Mouse (Mus musculus): Measurements from ENCODE around the gene Actr5. TPM values are rescaled to one million over a fixed set of nuclear protein-coding genes. Genes with fewer than 3 reads are reported as not detected.

The Actr5 gene
- polyA plus RNA-seq, 1 experiment from 2014 or later, result 13.0 TPM

- H3K9ac ChIP-seq (ENCODE audit: low read length), result peak overlapping the region; percentile 29
- H3K4me1 ChIP-seq (replicated peaks; ENCODE audit: control insufficient read depth, insufficient read depth, low read length), result peaks cover 14% of the 10 kb centered on the region
- H3K4me2 ChIP-seq (ENCODE audit: low read length), result peak overlapping the region; percentile 75
- peaks cover 56% of the 10 kb centered on the region for H3K27me3 ChIP-seq (replicated peaks; ENCODE audit: control insufficient read depth, insufficient read depth, low read length)
- DNase-seq (ENCODE audit: low spot score) (peak; percentile 75), ATAC-seq (replicated peaks; ENCODE audit: low FRiP score, low TSS enrichment, low read depth) (peak; percentile 42)
- H3K4me3 ChIP-seq (ENCODE audit: low read depth, low read length), result peak overlapping the region; percentile 40
- no peak overlapping the region for H3K27ac ChIP-seq (ENCODE audit: low read depth)
- WGBS, result under 1% methylated on average over 53 of the region's 54 CpGs
- H3K9me3 ChIP-seq (ENCODE audit: control insufficient read depth, low read length), result no peaks in the 10 kb centered on the region
- no peaks in the 10 kb centered on the region for H3K36me3 ChIP-seq (ENCODE audit: control insufficient read depth, insufficient read depth, low read length)
Measured at GRCm38 (mm10) chr2:158667671-158668432, 43.2 kb downstream of the Actr5 start.

GRCm38 (mm10) chr2:158668433-158669010, 43.8 kb downstream of the Actr5 start:
- Histone ChIP-seq H3K27me3 (replicated peaks; ENCODE audit: control insufficient read depth, insufficient read depth, low read length) (peaks cover 56% of the 10 kb centered on the region), H3K4me2 (ENCODE audit: low read length) (peak overlapping the region; percentile 75), H3K9ac (ENCODE audit: low read length) (no peak overlapping the region), H3K4me3 (ENCODE audit: low read depth, low read length) (peak overlapping the region; percentile 40), H3K9me3 (ENCODE audit: control insufficient read depth, low read length) (no peaks in the 10 kb centered on the region), H3K36me3 (ENCODE audit: control insufficient read depth, insufficient read depth, low read length) (no peaks in the 10 kb centered on the region), H3K4me1 (replicated peaks; ENCODE audit: control insufficient read depth, insufficient read depth, low read length) (peaks cover 20% of the 10 kb centered on the region), H3K27ac (ENCODE audit: low read depth) (no peak overlapping the region)
- 14% methylated on average over 21 of the region's 23 CpGs for WGBS
- DNase-seq (ENCODE audit: low spot score) (no peak), ATAC-seq (replicated peaks; ENCODE audit: low FRiP score, low TSS enrichment, low read depth) (0 out of 2 replicates have a peak, but pooled peaks have one; percentile 13)

GRCm38 (mm10) chr2:158669199-158670195, 44.8 kb downstream of the Actr5 start:
- 55% methylated on average over 13 of the region's 13 CpGs for WGBS
- ATAC-seq (replicated peaks; ENCODE audit: low FRiP score, low TSS enrichment, low read depth), result no peak
- H3K36me3 ChIP-seq (ENCODE audit: control insufficient read depth, insufficient read depth, low read length), result no peaks in the 10 kb centered on the region
- no peak overlapping the region for H3K9ac ChIP-seq (ENCODE audit: low read length)
- H3K4me3 ChIP-seq (ENCODE audit: low read depth, low read length), result no peak overlapping the region
- peaks cover 20% of the 10 kb centered on the region for H3K4me1 ChIP-seq (replicated peaks; ENCODE audit: control insufficient read depth, insufficient read depth, low read length)
- peak overlapping the region; percentile 75; the same call in 1 of the 2 replicates for H3K4me2 ChIP-seq (ENCODE audit: low read length)
- H3K9me3 ChIP-seq (ENCODE audit: control insufficient read depth, low read length), result no peaks in the 10 kb centered on the region
- H3K27me3 ChIP-seq (replicated peaks; ENCODE audit: control insufficient read depth, insufficient read depth, low read length), result peaks cover 56% of the 10 kb centered on the region
- H3K27ac ChIP-seq (ENCODE audit: low read depth), result no peak overlapping the region
- no peak for DNase-seq (ENCODE audit: low spot score)

GRCm38 (mm10) chr2:158670571-158670970, 45.9 kb downstream of the Actr5 start:
- peaks cover 20% of the 10 kb centered on the region for H3K4me1 ChIP-seq (replicated peaks; ENCODE audit: control insufficient read depth, insufficient read depth, low read length)
- H3K36me3 ChIP-seq (ENCODE audit: control insufficient read depth, insufficient read depth, low read length), result no peaks in the 10 kb centered on the region
- H3K27ac ChIP-seq (ENCODE audit: low read depth), result no peak overlapping the region
- ATAC-seq (replicated peaks; ENCODE audit: low FRiP score, low TSS enrichment, low read depth) (no peak), DNase-seq (ENCODE audit: low spot score) (no peak)
- no peak overlapping the region for H3K4me2 ChIP-seq (ENCODE audit: low read length)
- 50% methylated on average over 10 of the region's 10 CpGs for WGBS
- no peak overlapping the region for H3K9ac ChIP-seq (ENCODE audit: low read length)
- H3K4me3 ChIP-seq (ENCODE audit: low read depth, low read length), result no peak overlapping the region
- H3K9me3 ChIP-seq (ENCODE audit: control insufficient read depth, low read length), result no peaks in the 10 kb centered on the region
- peaks cover 50% of the 10 kb centered on the region for H3K27me3 ChIP-seq (replicated peaks; ENCODE audit: control insufficient read depth, insufficient read depth, low read length)

- DNase-seq (ENCODE audit: low spot score), result no peak
- Histone ChIP-seq H3K27ac (ENCODE audit: low read depth) (no peak overlapping the region), H3K27me3 (replicated peaks; ENCODE audit: control insufficient read depth, insufficient read depth, low read length) (peaks cover 28% of the 10 kb centered on the region), H3K36me3 (ENCODE audit: control insufficient read depth, insufficient read depth, low read length) (no peaks in the 10 kb centered on the region), H3K4me1 (replicated peaks; ENCODE audit: control insufficient read depth, insufficient read depth, low read length) (peaks cover 15% of the 10 kb centered on the region), H3K9me3 (ENCODE audit: control insufficient read depth, low read length) (no peaks in the 10 kb centered on the region), H3K4me3 (ENCODE audit: low read depth, low read length) (no peak overlapping the region), H3K4me2 (ENCODE audit: low read length) (no peak overlapping the region), H3K9ac (ENCODE audit: low read length) (no peak overlapping the region)
- no peak for ATAC-seq (replicated peaks; ENCODE audit: low FRiP score, low TSS enrichment, low read depth)
- WGBS, result 17% methylated on average over 6 of the region's 6 CpGs
Measured at GRCm38 (mm10) chr2:158672829-158673228, 48.1 kb downstream of the Actr5 start.

- H3K36me3 ChIP-seq (ENCODE audit: control insufficient read depth, insufficient read depth, low read length), result no peaks in the 10 kb centered on the region
- DNase-seq (ENCODE audit: low spot score), result no peak
- no peaks in the 10 kb centered on the region for H3K9me3 ChIP-seq (ENCODE audit: control insufficient read depth, low read length)
- H3K4me3 ChIP-seq (ENCODE audit: low read depth, low read length), result no peak overlapping the region
- H3K9ac ChIP-seq (ENCODE audit: low read length), result no peak overlapping the region
- H3K27me3 ChIP-seq (replicated peaks; ENCODE audit: control insufficient read depth, insufficient read depth, low read length), result peaks cover 21% of the 10 kb centered on the region
- no peak overlapping the region for H3K27ac ChIP-seq (ENCODE audit: low read depth)
- ATAC-seq (replicated peaks; ENCODE audit: low FRiP score, low TSS enrichment, low read depth), result no peak; the same call in 1 of the 2 replicates
- WGBS, result 64% methylated on average over 4 of the region's 4 CpGs
- peaks cover 8% of the 10 kb centered on the region for H3K4me1 ChIP-seq (replicated peaks; ENCODE audit: control insufficient read depth, insufficient read depth, low read length)
- H3K4me2 ChIP-seq (ENCODE audit: low read length), result no peak overlapping the region
Measured at GRCm38 (mm10) chr2:158673493-158673892, 48.8 kb downstream of the Actr5 start.

GRCm38 (mm10) chr2:158674131-158674530, 49.4 kb downstream of the Actr5 start:
- Histone ChIP-seq H3K9me3 (ENCODE audit: control insufficient read depth, low read length) (no peaks in the 10 kb centered on the region), H3K27me3 (replicated peaks; ENCODE audit: control insufficient read depth, insufficient read depth, low read length) (peaks cover 15% of the 10 kb centered on the region), H3K36me3 (ENCODE audit: control insufficient read depth, insufficient read depth, low read length) (no peaks in the 10 kb centered on the region), H3K9ac (ENCODE audit: low read length) (no peak overlapping the region), H3K4me1 (replicated peaks; ENCODE audit: control insufficient read depth, insufficient read depth, low read length) (peaks cover 7% of the 10 kb centered on the region), H3K4me3 (ENCODE audit: low read depth, low read length) (no peak overlapping the region), H3K4me2 (ENCODE audit: low read length) (no peak overlapping the region), H3K27ac (ENCODE audit: low read depth) (no peak overlapping the region)
- DNase-seq (ENCODE audit: low spot score) (no peak), ATAC-seq (replicated peaks; ENCODE audit: low FRiP score, low TSS enrichment, low read depth) (no peak)
- WGBS, result 77% methylated on average over 6 of the region's 6 CpGs

GRCm38 (mm10) chr2:158674759-158675158, 50.1 kb downstream of the Actr5 start:
- Histone ChIP-seq H3K4me1 (replicated peaks; ENCODE audit: control insufficient read depth, insufficient read depth, low read length) (peaks cover 7% of the 10 kb centered on the region), H3K9me3 (ENCODE audit: control insufficient read depth, low read length) (no peaks in the 10 kb centered on the region), H3K4me2 (ENCODE audit: low read length) (no peak overlapping the region), H3K9ac (ENCODE audit: low read length) (no peak overlapping the region), H3K27me3 (replicated peaks; ENCODE audit: control insufficient read depth, insufficient read depth, low read length) (peaks cover 9% of the 10 kb centered on the region), H3K36me3 (ENCODE audit: control insufficient read depth, insufficient read depth, low read length) (no peaks in the 10 kb centered on the region), H3K4me3 (ENCODE audit: low read depth, low read length) (no peak overlapping the region), H3K27ac (ENCODE audit: low read depth) (no peak overlapping the region)
- DNase-seq (ENCODE audit: low spot score), result no peak
- WGBS, result 83% methylated on average over 7 of the region's 7 CpGs
- no peak for ATAC-seq (replicated peaks; ENCODE audit: low FRiP score, low TSS enrichment, low read depth)

Data from intestine, embryonic 14.5 days (tissue).